Mouse (Mus musculus) ES-E14 (cell line): ENCODE measurements at regions not wholly inside any gene's neighbourhood (a gene's known extent, or its start where the extent isn't known, plus 50 kb on each side); places are given as distances from the start of the nearest gene placed in this dataset.

Source experiments
- DNase-seq: peaks from one replicate; pipeline ENCODE4 v3.0.0-alpha.2; 2013; ENCODE audit warnings: low read depth, low spot score
- H3K27ac ChIP-seq: 2 replicates; pipeline ENCODE4 v1.5.1; 2012; ENCODE audit warnings: low read depth, mild to moderate bottlenecking, low read length, moderate library complexity, mixed read lengths; ENCODE audit not compliant: poor library complexity, insufficient read depth, severe bottlenecking
- H3K36me3 ChIP-seq: 2 replicates; pipeline ENCODE4 v1.6.1; 2012; ENCODE audit warnings: mild to moderate bottlenecking, low read length, moderate library complexity, mixed read lengths; ENCODE audit not compliant: control insufficient read depth, poor library complexity, insufficient read depth, severe bottlenecking
- H3K4me1 ChIP-seq, 2 experiments: fragments of 150-350 bp in 1 of 2; sonication (generic) in 1 of 2; 2 replicates each; pipeline ENCODE4 v1.6.1; 2012; ENCODE audit warnings: low read length in 2 of 2, mild to moderate bottlenecking in 1 of 2, mixed read lengths in 1 of 2; ENCODE audit not compliant: control insufficient read depth in 2 of 2, insufficient read depth in 2 of 2, poor library complexity in 1 of 2
- H3K4me3 ChIP-seq, 2 experiments: fragments of 150-350 bp in 1 of 2; sonication (generic) in 1 of 2; 2 replicates each; pipeline ENCODE4 v1.5.1; 2012; ENCODE audit warnings: low read length in 2 of 2, low read depth in 1 of 2, mild to moderate bottlenecking in 1 of 2, mixed read lengths in 1 of 2; ENCODE audit not compliant: insufficient read depth in 1 of 2, poor library complexity in 1 of 2, severe bottlenecking in 1 of 2
- H3K9ac ChIP-seq: 2 replicates; pipeline ENCODE4 v1.6.1; 2012; ENCODE audit warnings: low read depth, mild to moderate bottlenecking, low read length, mixed read lengths; ENCODE audit not compliant: poor library complexity, insufficient read depth, severe bottlenecking
- H3K9me3 ChIP-seq: fragments of 150-350 bp; sonication (generic); 2 replicates; pipeline ENCODE4 v1.6.1; 2012; ENCODE audit warnings: low read depth, mild to moderate bottlenecking, low read length; ENCODE audit not compliant: control insufficient read depth, insufficient read depth
- CHD2 ChIP-seq: IDR thresholded peaks from 2 replicates; pipeline ENCODE4 v1.6.1; 2014; ENCODE audit warnings: mild to moderate bottlenecking, low read depth, low read length, inconsistent platforms
- HCFC1 ChIP-seq: IDR thresholded peaks from 2 replicates; pipeline ENCODE4 v1.6.1; 2012; ENCODE audit warnings: low read length, inconsistent platforms, borderline replicate concordance; ENCODE audit not compliant: insufficient read depth
- MAFK ChIP-seq: IDR thresholded peaks from 2 replicates; pipeline ENCODE4 v1.6.1; 2014; ENCODE audit warnings: mild to moderate bottlenecking, low read depth, low read length, inconsistent platforms; ENCODE audit not compliant: insufficient read depth
- ZC3H11A ChIP-seq: IDR thresholded peaks from 2 replicates; pipeline ENCODE4 v1.6.1; 2012; ENCODE audit warnings: low read depth, mild to moderate bottlenecking, inconsistent platforms, low read length, borderline replicate concordance
- ZNF384 ChIP-seq: IDR thresholded peaks from 2 replicates; pipeline ENCODE4 v1.6.1; 2012; ENCODE audit warnings: low read depth, low read length, inconsistent platforms
- in situ Hi-C, 2 experiments: fragments of 600-800 bp; cut with MboI; formaldehyde crosslinking; loops; one replicate each; pipeline ENCODE4 v1.15.1; 2025; ENCODE audit warnings: low sequenced_read_pairs in 2 of 2, inconsistent platforms in 1 of 2; ENCODE audit not compliant: unreplicated experiment in 2 of 2

DNA sequence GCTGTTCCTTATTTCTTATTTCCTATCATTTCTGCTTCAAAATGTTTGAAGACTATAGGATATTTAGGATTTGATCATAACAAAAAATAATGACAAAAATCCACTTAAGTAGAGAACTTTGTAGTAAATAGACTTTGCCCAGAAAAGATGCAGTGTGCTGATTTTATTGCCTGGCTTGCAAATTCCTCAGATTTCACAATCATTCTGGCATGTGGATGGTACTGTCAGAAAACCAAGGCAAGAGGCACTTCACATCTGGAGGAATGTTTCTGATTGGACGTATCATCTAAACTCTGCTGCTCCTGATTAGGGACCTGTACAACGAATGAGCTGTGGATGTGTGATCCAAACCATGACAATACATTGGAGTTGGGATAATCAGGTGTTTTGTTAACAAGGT, 853.0 kb upstream of the Tenm3 start:
- no peaks in the 10 kb centered on the region for H3K9me3 ChIP-seq
- no peak for DNase-seq
- in situ Hi-C loops: no loop called here

More for the DNA sequence above, 853.0 kb upstream of the Tenm3 start:
- Histone ChIP-seq H3K4me1 (no peaks in the 10 kb centered on the region), H3K4me3 (no peak overlapping the region), H3K9ac (no peak overlapping the region), H3K36me3 (no peaks in the 10 kb centered on the region), H3K27ac (no peak overlapping the region)
- TF ChIP-seq MAFK (no peak), CHD2 (no peak), ZNF384 (no peak), ZC3H11A (no peak), HCFC1 (no peak)
